Mouse (Mus musculus) forebrain, embryonic 11.5 days (tissue): ENCODE measurements at regions not wholly inside any gene's neighbourhood (a gene's known extent, or its start where the extent isn't known, plus 50 kb on each side); places are given as distances from the start of the nearest gene placed in this dataset.

Experiments used
- ATAC-seq: fragments of 200-750 bp; cut with Nextera tagmentation; replicated peaks from 2 replicates; pipeline ENCODE4 v1.8.0; 2017; ENCODE audit warnings: moderate TSS enrichment; ENCODE audit not compliant: low FRiP score
- DNase-seq: peaks from one replicate; pipeline ENCODE4 v3.0.0-alpha.2; 2017; ENCODE audit warnings: low spot score
- H3K27ac ChIP-seq: fragments of 300-500 bp; sonication (generic); 2 replicates; pipeline ENCODE4 v1.5.1; 2014; ENCODE audit warnings: low read depth, low read length
- H3K27me3 ChIP-seq: fragments of 300-500 bp; sonication (generic); 2 replicates; pipeline ENCODE4 v1.6.1; 2014; ENCODE audit warnings: mild to moderate bottlenecking, low read length, mixed read lengths; ENCODE audit not compliant: control insufficient read depth, insufficient read depth
- H3K36me3 ChIP-seq: fragments of 300-500 bp; sonication (generic); 2 replicates; pipeline ENCODE4 v1.6.1; 2014; ENCODE audit warnings: mild to moderate bottlenecking, low read length, moderate library complexity, mixed read lengths; ENCODE audit not compliant: control insufficient read depth, insufficient read depth
- H3K4me1 ChIP-seq: fragments of 300-500 bp; sonication (generic); replicated peaks from 2 replicates; pipeline ENCODE4 v1.6.1; 2014; ENCODE audit warnings: low read length, mixed read lengths; ENCODE audit not compliant: control insufficient read depth, insufficient read depth
- H3K4me2 ChIP-seq: fragments of 300-500 bp; sonication (generic); 2 replicates; pipeline ENCODE4 v1.6.1; 2014; ENCODE audit warnings: low read depth, mild to moderate bottlenecking, low read length, moderate library complexity, mixed read lengths; ENCODE audit not compliant: severe bottlenecking
- H3K4me3 ChIP-seq: fragments of 300-500 bp; sonication (generic); 2 replicates; pipeline ENCODE4 v1.5.1; 2014; ENCODE audit warnings: low read depth, low read length
- H3K9ac ChIP-seq: fragments of 300-500 bp; sonication (generic); 2 replicates; pipeline ENCODE4 v1.6.1; 2014; ENCODE audit warnings: low read length
- H3K9me3 ChIP-seq: fragments of 300-500 bp; sonication (generic); 2 replicates; pipeline ENCODE4 v1.6.1; 2016; ENCODE audit warnings: low read length, mixed read lengths; ENCODE audit not compliant: control insufficient read depth
- WGBS: fragments of 180-500 bp; shearing (Covaris S2); extraction: QIAGEN DNeasy Blood & Tissue Kit; methylation state at CpG from one replicate; pipeline ENCODE4 v1.1.7; 2014; 5-methylcytosine and 5-hydroxymethylcytosine counted together

GRCm38 (mm10) chr10:117457701-117457950, 77.8 kb upstream of the Cpsf6 start:
- no peak for DNase-seq
- no peak overlapping the region for H3K9ac ChIP-seq
- no peak for ATAC-seq
- H3K27ac ChIP-seq, result no peak overlapping the region
- H3K4me2 ChIP-seq, result no peak overlapping the region
- no peak overlapping the region for H3K4me3 ChIP-seq
- 64% methylated on average over 2 of the region's 2 CpGs for WGBS
- H3K4me1 ChIP-seq, result 0 out of 2 replicates have a peak, but pooled peaks cover 2% of the 10 kb centered on the region
- no peaks in the 10 kb centered on the region for H3K9me3 ChIP-seq
- no peaks in the 10 kb centered on the region for H3K27me3 ChIP-seq
- no peaks in the 10 kb centered on the region for H3K36me3 ChIP-seq

GRCm38 (mm10) chr10:117456904-117457700, 77.3 kb upstream of the Cpsf6 start:
- no peak overlapping the region for H3K9ac ChIP-seq
- no peaks in the 10 kb centered on the region for H3K27me3 ChIP-seq
- 63% methylated on average over 18 of the region's 18 CpGs for WGBS
- H3K36me3 ChIP-seq, result no peaks in the 10 kb centered on the region
- DNase-seq (no peak), ATAC-seq (no peak)
- no peaks in the 10 kb centered on the region for H3K9me3 ChIP-seq
- H3K4me1 ChIP-seq, result peaks cover 4% of the 10 kb centered on the region; the same call in 1 of the 2 replicates
- no peak overlapping the region; the same call in 1 of the 2 replicates for H3K27ac ChIP-seq
- H3K4me3 ChIP-seq, result no peak overlapping the region
- H3K4me2 ChIP-seq, result no peak overlapping the region

GRCm38 (mm10) chr10:117456427-117456826, 76.6 kb upstream of the Cpsf6 start:
- Histone ChIP-seq H3K9me3 (no peaks in the 10 kb centered on the region), H3K4me1 (peaks cover 4% of the 10 kb centered on the region; the same call in 1 of the 2 replicates), H3K27me3 (no peaks in the 10 kb centered on the region), H3K4me3 (no peak overlapping the region), H3K27ac (no peak overlapping the region), H3K4me2 (no peak overlapping the region), H3K36me3 (no peaks in the 10 kb centered on the region), H3K9ac (no peak overlapping the region)
- WGBS, result 78% methylated on average over 8 of the region's 8 CpGs
- ATAC-seq (no peak), DNase-seq (no peak)

GRCm38 (mm10) chr10:117455595-117456302, 75.9 kb upstream of the Cpsf6 start:
- Histone ChIP-seq H3K4me2 (no peak overlapping the region), H3K9ac (no peak overlapping the region), H3K9me3 (no peaks in the 10 kb centered on the region), H3K27ac (no peak overlapping the region), H3K4me3 (no peak overlapping the region), H3K27me3 (no peaks in the 10 kb centered on the region), H3K36me3 (no peaks in the 10 kb centered on the region), H3K4me1 (peaks cover 4% of the 10 kb centered on the region; the same call in 1 of the 2 replicates)
- 75% methylated on average over 9 of the region's 9 CpGs for WGBS
- DNase-seq, result peak; percentile 73
- peak; percentile 65; the same call in 1 of the 2 replicates for ATAC-seq

- Histone ChIP-seq H3K4me2 (no peak overlapping the region), H3K27ac (no peak overlapping the region), H3K4me1 (peaks cover 4% of the 10 kb centered on the region; the same call in 1 of the 2 replicates), H3K27me3 (no peaks in the 10 kb centered on the region), H3K4me3 (no peak overlapping the region), H3K9ac (no peak overlapping the region), H3K9me3 (no peaks in the 10 kb centered on the region), H3K36me3 (no peaks in the 10 kb centered on the region)
- no peak for DNase-seq
- WGBS, result 67% methylated on average over 12 of the region's 12 CpGs
- peak; percentile 51; the same call in 1 of the 2 replicates for ATAC-seq
These were observed 75.1 kb upstream of the Cpsf6 start for GRCm38 (mm10) chr10:117454711-117455591.

- ATAC-seq (no peak), DNase-seq (no peak)
- Histone ChIP-seq H3K36me3 (no peaks in the 10 kb centered on the region), H3K27me3 (no peaks in the 10 kb centered on the region), H3K4me1 (peaks cover 4% of the 10 kb centered on the region; the same call in 1 of the 2 replicates), H3K9ac (no peak overlapping the region), H3K4me3 (no peak overlapping the region), H3K27ac (no peak overlapping the region), H3K4me2 (no peak overlapping the region), H3K9me3 (no peaks in the 10 kb centered on the region)
- WGBS, result 90% methylated on average over 3 of the region's 3 CpGs
These were observed 74.3 kb upstream of the Cpsf6 start for GRCm38 (mm10) chr10:117454171-117454500.

- ATAC-seq (no peak), DNase-seq (no peak)
- 89% methylated on average over 7 of the region's 7 CpGs for WGBS
- Histone ChIP-seq H3K4me2 (no peak overlapping the region), H3K9me3 (no peaks in the 10 kb centered on the region), H3K27me3 (no peaks in the 10 kb centered on the region), H3K36me3 (no peaks in the 10 kb centered on the region), H3K4me1 (peaks cover 4% of the 10 kb centered on the region; the same call in 1 of the 2 replicates), H3K4me3 (no peak overlapping the region), H3K27ac (no peak overlapping the region), H3K9ac (no peak overlapping the region)
These were observed 73.8 kb upstream of the Cpsf6 start for GRCm38 (mm10) chr10:117453406-117454170.
